Mouse (Mus musculus) bone marrow macrophage, adult 2 months (primary cell): ENCODE data around the gene Tns3.

Experiments used
- CTCF ChIP-seq: IDR thresholded peaks from 2 replicates; pipeline ENCODE4 v1.5.1; 2012; ENCODE audit warnings: low read depth, mild to moderate bottlenecking, low read length, moderate library complexity
- POLR2A ChIP-seq: IDR thresholded peaks from 2 replicates; pipeline ENCODE4 v1.6.1; 2012; ENCODE audit warnings: mild to moderate bottlenecking, low read depth, low read length, borderline replicate concordance

DNA sequence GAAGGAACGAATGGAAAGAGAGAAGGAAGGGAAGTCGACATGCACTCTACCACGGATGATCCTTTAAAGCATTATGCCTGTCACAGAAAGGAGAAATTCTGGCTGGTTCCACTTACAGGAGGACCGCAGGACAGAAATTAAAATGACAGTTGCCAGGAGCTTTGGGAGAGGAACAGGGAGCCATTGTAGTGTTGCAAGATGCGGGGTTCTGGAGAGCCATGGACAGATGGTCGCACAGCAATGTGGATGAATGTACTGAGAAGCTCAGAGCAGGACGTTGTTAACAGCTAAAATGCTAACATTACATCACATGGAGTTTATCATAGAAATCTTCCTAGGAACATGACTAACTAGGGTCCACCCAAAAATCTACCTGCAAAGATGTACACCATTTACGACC, 6.8 kb downstream of the Tns3 start:
- TF ChIP-seq CTCF = no peak
- no peak for TF ChIP-seq POLR2A
